Mouse (Mus musculus): ENCODE data around the gene Tpmt. TPM values are rescaled to one million over a fixed set of nuclear protein-coding genes. Genes with fewer than 3 reads are reported as not detected.

Tpmt gene
- polyA plus RNA-seq, 1 experiment from 2014 or later, result 38.9 TPM

GRCm38 (mm10) chr13:47037946-47038345 lies 6.6 kb downstream of the Tpmt start:
- WGBS, result 81% methylated on average over 6 of the region's 6 CpGs
- H3K9ac ChIP-seq, result no peak overlapping the region
- H3K4me2 ChIP-seq (replicated peaks), result no peak overlapping the region
- H3K27ac ChIP-seq, result no peak overlapping the region
- no peak overlapping the region for H3K4me3 ChIP-seq
- no peaks in the 10 kb centered on the region for H3K9me3 ChIP-seq (replicated peaks)
- peaks cover 16% of the 10 kb centered on the region; the same call in 1 of the 2 replicates for H3K36me3 ChIP-seq
- peaks cover 3% of the 10 kb centered on the region for H3K4me1 ChIP-seq
- no peaks in the 10 kb centered on the region for H3K27me3 ChIP-seq
- no peak for ATAC-seq (ENCODE audit: low FRiP score)

- 87% methylated on average over 4 of the region's 4 CpGs for WGBS
- H3K9ac ChIP-seq, result no peak overlapping the region
- no peak for ATAC-seq (ENCODE audit: low FRiP score)
- no peak overlapping the region for H3K27ac ChIP-seq
- peaks cover 33% of the 10 kb centered on the region; the same call in 1 of the 2 replicates for H3K36me3 ChIP-seq
- H3K4me3 ChIP-seq, result no peak overlapping the region
- no peaks in the 10 kb centered on the region for H3K27me3 ChIP-seq
- no peak overlapping the region for H3K4me2 ChIP-seq (replicated peaks)
- no peaks in the 10 kb centered on the region for H3K9me3 ChIP-seq (replicated peaks)
- no peaks in the 10 kb centered on the region for H3K4me1 ChIP-seq
Observed at GRCm38 (mm10) chr13:47033602-47034001, 10.9 kb downstream of the Tpmt start.

- no peak overlapping the region for H3K4me3 ChIP-seq
- H3K4me1 ChIP-seq, result no peaks in the 10 kb centered on the region
- WGBS, result 89% methylated on average over 17 of the region's 17 CpGs
- H3K9ac ChIP-seq, result no peak overlapping the region
- no peak overlapping the region for H3K27ac ChIP-seq
- H3K36me3 ChIP-seq, result peaks cover 25% of the 10 kb centered on the region
- H3K9me3 ChIP-seq (replicated peaks), result no peaks in the 10 kb centered on the region
- H3K27me3 ChIP-seq, result no peaks in the 10 kb centered on the region
- no peak for ATAC-seq (ENCODE audit: low FRiP score)
- H3K4me2 ChIP-seq (replicated peaks), result no peak overlapping the region
Observed at GRCm38 (mm10) chr13:47030376-47031107, 14.0 kb downstream of the Tpmt start.

GRCm38 (mm10) chr13:47020798-47021197 lies 23.7 kb downstream of the Tpmt start:
- WGBS, result 80% methylated on average over 7 of the region's 7 CpGs
- no peaks in the 10 kb centered on the region for H3K9me3 ChIP-seq (replicated peaks)
- H3K4me1 ChIP-seq, result no peaks in the 10 kb centered on the region
- no peaks in the 10 kb centered on the region for H3K27me3 ChIP-seq
- no peak overlapping the region for H3K27ac ChIP-seq
- peaks cover 13% of the 10 kb centered on the region for H3K36me3 ChIP-seq
- H3K9ac ChIP-seq, result no peak overlapping the region
- no peak overlapping the region for H3K4me2 ChIP-seq (replicated peaks)
- no peak for ATAC-seq (ENCODE audit: low FRiP score)
- no peak overlapping the region for H3K4me3 ChIP-seq

- Histone ChIP-seq H3K27me3 (0 out of 2 replicates have a peak, but pooled peaks cover 2% of the 10 kb centered on the region), H3K36me3 (peaks cover 4% of the 10 kb centered on the region; the same call in 1 of the 2 replicates), H3K4me1 (no peaks in the 10 kb centered on the region), H3K4me3 (no peak overlapping the region), H3K9me3 (replicated peaks) (no peaks in the 10 kb centered on the region), H3K27ac (no peak overlapping the region), H3K4me2 (replicated peaks) (no peak overlapping the region), H3K9ac (no peak overlapping the region)
- 89% methylated on average over 7 of the region's 7 CpGs for WGBS
- ATAC-seq (ENCODE audit: low FRiP score), result no peak
Observed at GRCm38 (mm10) chr13:47019774-47020173, 24.8 kb downstream of the Tpmt start.

GRCm38 (mm10) chr13:47017259-47017658 lies 27.3 kb downstream of the Tpmt start:
- WGBS, result 41% methylated on average over 5 of the region's 5 CpGs
- Histone ChIP-seq H3K4me2 (replicated peaks) (no peak overlapping the region), H3K9ac (no peak overlapping the region), H3K36me3 (no peaks in the 10 kb centered on the region; the same call in 1 of the 2 replicates), H3K4me3 (no peak overlapping the region), H3K4me1 (peaks cover 6% of the 10 kb centered on the region; the same call in 1 of the 2 replicates), H3K27me3 (0 out of 2 replicates have a peak, but pooled peaks cover 5% of the 10 kb centered on the region), H3K27ac (no peak overlapping the region), H3K9me3 (replicated peaks) (no peaks in the 10 kb centered on the region)
- ATAC-seq (ENCODE audit: low FRiP score), result no peak

GRCm38 (mm10) chr13:47015195-47015501 lies 29.4 kb downstream of the Tpmt start:
- 0 out of 2 replicates have a peak, but pooled peaks cover 4% of the 10 kb centered on the region for H3K36me3 ChIP-seq
- peaks cover 15% of the 10 kb centered on the region for H3K9me3 ChIP-seq (replicated peaks)
- H3K9ac ChIP-seq, result no peak overlapping the region; the same call in 1 of the 2 replicates
- no peak overlapping the region for H3K4me3 ChIP-seq
- H3K4me2 ChIP-seq (replicated peaks), result peak overlapping the region; percentile 99
- no peak overlapping the region for H3K27ac ChIP-seq
- WGBS, result 68% methylated on average over 5 of the region's 5 CpGs
- H3K4me1 ChIP-seq, result peaks cover 6% of the 10 kb centered on the region; the same call in 1 of the 2 replicates
- ATAC-seq (ENCODE audit: low FRiP score), result no peak
- 0 out of 2 replicates have a peak, but pooled peaks cover 9% of the 10 kb centered on the region for H3K27me3 ChIP-seq

- Histone ChIP-seq H3K4me1 (peaks cover 6% of the 10 kb centered on the region; the same call in 1 of the 2 replicates), H3K4me2 (replicated peaks) (peak within 1 kb of the TSS; percentile 99), H3K9me3 (replicated peaks) (peaks cover 21% of the 10 kb centered on the region), H3K4me3 (peak within 1 kb of the TSS; percentile 50), H3K36me3 (0 out of 2 replicates have a peak, but pooled peaks cover 4% of the 10 kb centered on the region), H3K27ac (no peak within 1 kb of the TSS), H3K9ac (peak within 1 kb of the TSS; percentile 71), H3K27me3 (0 out of 2 replicates have a peak, but pooled peaks cover 9% of the 10 kb centered on the region)
- peak; percentile 86 for ATAC-seq (ENCODE audit: low FRiP score)
- 3% methylated on average over 70 of the region's 73 CpGs for WGBS
Observed at GRCm38 (mm10) chr13:47014334-47015194, 30.0 kb downstream of the Tpmt start, which contains the start of gene Nhlrc1. Gene Nhlrc1 (minus strand): TSS chr13:47014850.

- WGBS, result 56% methylated on average over 10 of the region's 10 CpGs
- Histone ChIP-seq H3K27ac (no peak overlapping the region), H3K36me3 (0 out of 2 replicates have a peak, but pooled peaks cover 4% of the 10 kb centered on the region), H3K4me3 (peak overlapping the region; percentile 50), H3K27me3 (0 out of 2 replicates have a peak, but pooled peaks cover 9% of the 10 kb centered on the region), H3K9ac (no peak overlapping the region), H3K9me3 (replicated peaks) (peaks cover 21% of the 10 kb centered on the region), H3K4me1 (peaks cover 6% of the 10 kb centered on the region; the same call in 1 of the 2 replicates), H3K4me2 (replicated peaks) (peak overlapping the region; percentile 99)
- ATAC-seq (ENCODE audit: low FRiP score), result 0 out of 2 replicates have a peak, but pooled peaks have one; percentile 7
Observed at GRCm38 (mm10) chr13:47013740-47014139, 30.8 kb downstream of the Tpmt start.

GRCm38 (mm10) chr13:47001590-47001989 lies 42.9 kb downstream of the Tpmt start:
- no peak overlapping the region for H3K27ac ChIP-seq
- H3K4me2 ChIP-seq (replicated peaks), result no peak overlapping the region
- no peak for ATAC-seq (ENCODE audit: low FRiP score)
- no peaks in the 10 kb centered on the region for H3K27me3 ChIP-seq
- no peaks in the 10 kb centered on the region for H3K36me3 ChIP-seq
- no peak overlapping the region for H3K4me3 ChIP-seq
- 88% methylated on average over 4 of the region's 4 CpGs for WGBS
- no peaks in the 10 kb centered on the region for H3K9me3 ChIP-seq (replicated peaks)
- no peaks in the 10 kb centered on the region for H3K4me1 ChIP-seq
- no peak overlapping the region for H3K9ac ChIP-seq

GRCm38 (mm10) chr13:46999498-46999897 lies 45.0 kb downstream of the Tpmt start:
- WGBS, result 63% methylated on average over 5 of the region's 5 CpGs
- Histone ChIP-seq H3K9me3 (replicated peaks) (no peaks in the 10 kb centered on the region), H3K36me3 (no peaks in the 10 kb centered on the region), H3K27ac (no peak overlapping the region), H3K27me3 (no peaks in the 10 kb centered on the region), H3K4me3 (no peak overlapping the region), H3K4me2 (replicated peaks) (no peak overlapping the region), H3K4me1 (no peaks in the 10 kb centered on the region), H3K9ac (no peak overlapping the region)
- no peak for ATAC-seq (ENCODE audit: low FRiP score)

- H3K9ac ChIP-seq, result no peak overlapping the region
- ATAC-seq (ENCODE audit: low FRiP score), result no peak
- H3K4me1 ChIP-seq, result no peaks in the 10 kb centered on the region
- 68% methylated on average over 4 of the region's 4 CpGs for WGBS
- no peak overlapping the region for H3K4me2 ChIP-seq (replicated peaks)
- H3K27me3 ChIP-seq, result no peaks in the 10 kb centered on the region
- H3K9me3 ChIP-seq (replicated peaks), result no peaks in the 10 kb centered on the region
- no peak overlapping the region for H3K4me3 ChIP-seq
- H3K36me3 ChIP-seq, result no peaks in the 10 kb centered on the region
- no peak overlapping the region for H3K27ac ChIP-seq
Observed at GRCm38 (mm10) chr13:46997355-46997754, 47.2 kb downstream of the Tpmt start.
